ENCODE assay signal across 35 mouse cellular contexts in the genomic region with DNA sequence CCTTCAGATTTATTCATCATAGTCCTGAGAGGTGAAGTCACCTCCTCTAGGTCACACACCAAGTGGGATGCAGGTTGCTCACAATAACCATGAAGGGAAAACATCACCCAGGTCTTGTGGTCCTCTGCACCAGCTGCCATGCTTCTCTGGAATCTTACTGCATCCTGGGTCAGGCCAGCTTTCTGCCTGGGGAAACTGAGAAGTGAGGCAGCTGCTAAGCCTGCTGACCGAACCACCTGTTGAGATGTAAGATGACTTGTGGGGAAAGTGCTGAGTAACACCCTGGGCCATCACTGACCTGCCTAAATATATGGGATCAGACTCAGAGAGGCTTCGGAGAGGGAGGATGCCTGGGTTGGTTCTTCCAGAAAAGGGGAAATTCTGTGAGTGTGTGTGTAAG. TPM values are rescaled to one million over a fixed set of nuclear protein-coding genes. Genes with fewer than 3 reads are reported as not detected.
"Had no signal": no experiment of that assay in that cellular context is flagged by ENCODE, and none has a peak within 500 bp of the region (broad histone marks: within the 10 kb centered on the region; RNA-seq: fewer than 3 reads in every experiment).

No protein-coding gene starts in this region.

- H3K27me3 ChIP-seq: heart, embryonic 12.5 days; heart, embryonic 13.5 days; heart, embryonic 15.5 days; intestine, embryonic 15.5 days had no signal

- H3K9me3 ChIP-seq: heart, embryonic 12.5 days; heart, embryonic 13.5 days; heart, embryonic 15.5 days; hindbrain, embryonic 10.5 days; hindbrain, embryonic 12.5 days; hindbrain, embryonic 13.5 days; hindbrain, embryonic 15.5 days; intestine, embryonic 15.5 days; kidney, embryonic 15.5 days had no signal

- DNase-seq: heart, postnatal 10 days; heart, postnatal 14 days; heart, postnatal 36 days; heart, postnatal 4 days; kidney, adult 11 months; kidney, adult 18-20 months; kidney, adult 2 months; kidney, adult 8-10 months; kidney, adult 9 months; kidney, postnatal 10 days; kidney, postnatal 14 days; kidney, postnatal 25 days; kidney, postnatal 36 days; kidney, postnatal 4 days; layer of hippocampus, adult 9-11 months; layer of hippocampus, postnatal 36 days had no signal

- H3K9ac ChIP-seq: heart, embryonic 12.5 days; heart, embryonic 13.5 days; heart, embryonic 15.5 days; hindbrain, embryonic 12.5 days; hindbrain, embryonic 13.5 days; hindbrain, embryonic 14.5 days; hindbrain, embryonic 15.5 days; intestine, embryonic 15.5 days; kidney, embryonic 15.5 days had no signal

- H3K27ac ChIP-seq: heart, embryonic 13.5 days; heart, embryonic 15.5 days; hindbrain, embryonic 10.5 days; hindbrain, embryonic 12.5 days; hindbrain, embryonic 13.5 days; hindbrain, embryonic 14.5 days; hindbrain, embryonic 15.5 days; hindbrain, postnatal 0 days; intestine, embryonic 15.5 days; kidney, embryonic 15.5 days; kidney, postnatal 0 days; layer of hippocampus, adult 2 months; left cerebral cortex, adult 2 months had no signal

- H3K36me3 ChIP-seq: heart, embryonic 12.5 days; heart, embryonic 13.5 days; heart, embryonic 15.5 days; hindbrain, embryonic 10.5 days; hindbrain, embryonic 12.5 days; hindbrain, embryonic 13.5 days; hindbrain, embryonic 15.5 days; intestine, embryonic 15.5 days; kidney, embryonic 15.5 days had no signal

- ATAC-seq: hindbrain, embryonic 16.5 days; hindbrain, postnatal 0 days; inflammation-experienced regulatory T-cells, adult 6 months; intestine, embryonic 15.5 days; intestine, embryonic 16.5 days; intestine, postnatal 0 days had no signal

- H3K4me2 ChIP-seq: heart, embryonic 12.5 days; heart, embryonic 13.5 days; heart, embryonic 15.5 days; hindbrain, embryonic 12.5 days; hindbrain, embryonic 13.5 days; hindbrain, embryonic 14.5 days; hindbrain, embryonic 15.5 days; intestine, embryonic 15.5 days; kidney, embryonic 15.5 days had no signal

- H3K4me3 ChIP-seq: heart, embryonic 12.5 days; heart, embryonic 13.5 days; heart, embryonic 15.5 days; hindbrain, embryonic 10.5 days; hindbrain, embryonic 12.5 days; hindbrain, embryonic 13.5 days; hindbrain, embryonic 15.5 days; intestine, embryonic 15.5 days; kidney, embryonic 15.5 days; layer of hippocampus, adult 2 months; left cerebral cortex, adult 2 months had no signal

RNA-seq across cellular contexts. Expression of gene Hspb8, which starts 4.0 kb away (rescaled TPM):
- total RNA-seq: hematopoietic stem cell, adult 5-6 weeks had no signal
- polyA plus RNA-seq: inflammation-experienced regulatory T-cells, adult 6 months had no signal
